Mouse (Mus musculus) naive thymus-derived CD4-positive, alpha-beta T cell, adult 2 months (primary cell): ENCODE data around the gene Ubiad1.

Source experiments
- DNase-seq: peaks from one replicate; pipeline ENCODE4 v3.0.0-alpha.2; 2011; ENCODE audit warnings: low read depth

The Ubiad1 gene

DNA sequence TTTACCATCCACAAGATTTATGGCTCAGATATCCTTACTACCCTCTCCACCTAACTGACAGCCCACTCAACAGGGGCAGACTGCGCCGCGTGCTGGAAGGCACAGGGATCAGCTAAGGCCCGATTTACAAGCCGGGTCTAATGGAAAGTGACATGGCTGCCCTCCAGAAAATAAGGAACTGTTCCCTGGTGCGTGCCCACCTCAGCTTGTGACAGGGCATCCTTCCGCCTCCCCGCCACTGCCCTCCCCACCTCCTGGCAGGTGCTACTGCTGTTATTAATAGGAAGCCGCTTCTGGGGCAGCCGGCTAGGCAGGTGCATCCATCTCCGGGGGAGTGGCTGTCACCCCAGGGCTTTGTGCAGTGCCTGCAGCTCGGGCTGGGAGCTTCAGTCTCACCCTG is 41.2 kb downstream of the Ubiad1 start:
- no peak for DNase-seq

DNA sequence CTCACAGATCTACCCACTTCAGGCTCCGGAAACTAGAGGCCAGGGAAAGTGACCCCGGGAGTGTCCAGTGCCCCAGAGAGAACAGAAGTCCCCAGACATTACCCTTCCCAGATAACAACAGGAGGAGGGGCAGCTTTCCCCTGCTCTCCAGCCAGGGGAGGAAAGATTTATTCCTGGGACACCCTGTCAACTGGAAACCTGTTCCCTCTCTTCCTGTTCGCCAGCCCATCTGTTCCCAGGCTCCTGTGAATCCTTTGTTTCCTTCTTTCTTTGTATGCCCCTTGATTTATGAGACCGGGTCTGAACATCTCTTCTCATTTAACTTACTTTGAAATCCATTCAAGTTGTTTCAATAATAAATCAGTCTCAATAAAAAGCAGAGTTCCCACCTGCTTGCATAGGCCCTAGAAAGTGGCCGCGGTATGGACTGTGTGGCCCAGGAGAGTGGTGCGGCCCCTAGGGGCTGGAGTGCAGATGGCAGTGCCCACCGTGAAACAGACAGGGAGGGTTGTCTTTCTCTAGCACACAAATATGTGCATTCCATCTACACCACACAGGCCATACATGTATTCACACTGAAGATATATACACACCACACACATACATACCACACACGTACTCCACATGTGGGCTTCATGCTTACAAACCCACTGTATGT is 45.0 kb downstream of the Ubiad1 start:
- DNase-seq = no peak

DNA sequence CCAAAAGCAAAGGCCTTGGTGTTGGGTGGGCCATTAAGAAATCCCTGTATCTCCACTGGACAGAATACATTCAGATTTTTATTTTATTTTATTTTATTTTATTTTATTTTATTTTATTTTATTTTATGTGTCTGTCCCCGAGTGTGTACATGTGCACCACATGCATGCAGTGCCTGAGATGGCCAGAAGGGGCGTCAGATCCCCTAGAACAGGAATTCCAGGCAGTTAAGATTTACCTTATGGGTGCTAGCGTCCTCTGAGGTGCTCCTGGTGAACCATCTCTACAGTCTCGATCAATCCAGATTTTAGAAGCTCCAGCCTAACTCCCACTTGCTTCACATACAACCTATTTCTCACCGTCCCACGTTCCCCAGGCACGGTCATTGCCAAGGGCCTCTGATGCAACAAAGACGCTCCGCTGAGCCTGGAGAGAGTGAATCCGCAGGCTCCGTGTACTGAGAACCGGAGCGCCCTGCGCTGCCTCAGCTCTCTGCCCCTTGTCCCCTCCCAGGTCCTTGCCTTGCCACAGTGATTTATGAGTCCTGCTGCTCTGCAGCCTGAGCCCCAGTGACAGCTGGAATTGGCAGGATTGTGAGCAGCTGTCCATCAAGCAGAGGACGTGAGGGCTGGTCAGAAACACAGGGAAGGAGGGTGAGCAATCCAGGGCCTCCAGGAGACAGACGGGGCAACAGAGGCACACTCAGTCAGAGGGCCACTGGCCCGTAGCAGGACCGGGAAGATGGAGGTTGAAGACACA is 46.9 kb downstream of the Ubiad1 start:
- no peak for DNase-seq

DNA sequence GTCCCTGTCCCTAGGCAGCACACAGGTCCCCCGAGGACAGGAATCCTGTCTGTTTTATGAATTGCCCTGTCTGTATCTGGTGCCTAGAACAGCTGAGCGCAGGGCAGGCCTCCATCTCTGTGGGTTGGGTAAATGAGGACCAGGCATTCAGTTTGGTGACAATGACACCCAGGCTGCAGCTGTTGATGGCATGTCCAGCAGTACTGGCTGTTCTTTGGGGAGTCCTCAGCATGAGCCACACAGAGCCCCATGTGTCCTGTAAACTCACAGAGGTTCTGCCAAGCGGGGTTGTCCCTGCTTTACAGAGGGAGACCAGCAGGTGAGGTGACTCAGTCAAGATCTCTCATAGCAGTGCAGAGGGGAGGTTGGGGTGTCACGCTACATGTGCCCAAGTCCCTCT is 47.5 kb downstream of the Ubiad1 start:
- DNase-seq = no peak

DNA sequence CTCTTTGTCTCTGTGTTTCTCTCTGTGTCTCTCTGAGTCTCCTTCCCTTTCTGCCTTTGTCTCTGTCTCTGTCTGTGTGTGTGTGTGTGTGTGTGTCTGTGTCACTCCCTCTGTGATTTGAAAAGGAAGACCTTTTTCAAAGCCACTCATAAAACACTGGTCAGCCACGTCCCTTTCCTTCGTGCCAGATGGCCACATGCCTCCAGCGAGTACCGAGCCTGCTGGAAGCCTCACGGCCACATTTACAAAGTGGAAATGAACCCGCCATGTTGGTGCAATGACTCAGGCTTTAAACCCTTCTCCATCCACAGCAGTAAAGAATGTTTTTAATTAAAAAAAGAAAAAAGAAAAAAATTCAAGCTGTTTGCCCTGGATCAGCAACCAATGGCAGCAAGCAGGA is 48.7 kb downstream of the Ubiad1 start:
- no peak for DNase-seq

DNA sequence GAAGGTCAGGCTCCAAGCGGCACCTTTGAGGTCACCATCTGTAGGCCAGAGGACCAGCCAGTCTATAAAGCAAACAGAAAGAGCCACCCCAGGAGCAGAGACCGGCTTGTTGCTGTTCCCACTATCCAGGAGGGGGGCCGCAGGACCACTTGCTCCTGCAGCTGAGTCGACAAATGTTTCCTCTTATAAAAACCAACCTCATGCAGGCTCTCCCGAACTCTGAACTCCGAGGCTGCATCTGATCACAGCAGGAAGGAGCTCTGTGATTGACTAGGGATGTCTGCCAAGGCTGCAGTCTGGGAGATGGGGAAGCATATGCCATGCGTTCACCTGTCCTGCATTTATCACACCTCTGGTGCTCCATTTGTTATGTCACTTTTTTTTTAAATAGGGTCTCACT is 49.4 kb downstream of the Ubiad1 start:
- no peak for DNase-seq

DNA sequence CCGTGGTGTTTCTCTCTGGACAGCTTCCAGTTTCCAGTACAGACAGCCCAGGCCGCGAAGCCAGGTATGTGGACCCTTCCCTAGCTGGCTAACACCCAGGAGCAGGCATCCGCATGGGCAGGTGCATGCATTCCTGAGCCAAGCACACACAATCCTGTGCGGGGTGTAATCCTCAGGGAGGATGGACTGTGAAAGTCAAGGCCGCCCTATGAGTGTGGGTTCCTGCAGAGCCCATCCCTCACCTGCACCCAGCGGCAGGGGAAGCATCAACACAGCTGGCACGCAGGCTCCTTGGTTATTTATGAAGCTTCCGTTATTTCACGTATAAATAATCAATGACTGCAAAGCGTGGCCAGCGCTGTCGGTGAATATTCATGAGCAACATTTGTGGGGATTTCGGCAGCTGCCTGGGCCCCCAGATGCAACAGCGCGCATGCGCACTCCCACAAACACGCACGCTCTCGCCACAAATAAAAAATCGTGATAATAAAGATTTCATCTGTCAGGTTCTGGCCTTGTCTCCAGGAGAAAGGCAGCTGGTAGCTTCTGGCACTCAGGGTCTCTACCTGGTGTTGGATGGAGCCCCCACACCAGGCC is 52.8 kb downstream of the Ubiad1 start:
- no peak for DNase-seq

DNA sequence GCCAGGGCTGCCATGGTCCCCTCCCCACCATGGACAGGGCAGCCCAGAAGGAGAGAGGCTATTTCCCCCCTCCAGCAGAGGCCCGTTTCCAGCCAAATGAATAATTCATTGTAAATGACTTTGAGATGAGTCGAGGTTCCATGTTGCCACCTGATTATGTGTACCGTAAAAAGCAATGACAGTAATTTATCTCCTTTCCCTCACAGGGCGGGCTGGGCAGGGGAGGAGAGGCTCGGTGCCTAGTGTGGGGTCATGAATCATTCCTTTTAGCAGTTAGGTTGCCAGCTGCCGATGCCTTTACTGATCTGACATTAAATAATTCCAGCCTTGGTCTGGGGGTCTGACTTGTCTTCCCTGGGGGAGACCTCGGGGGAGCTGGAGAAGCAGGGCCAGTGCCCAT is 54.9 kb downstream of the Ubiad1 start:
- no peak for DNase-seq

DNA sequence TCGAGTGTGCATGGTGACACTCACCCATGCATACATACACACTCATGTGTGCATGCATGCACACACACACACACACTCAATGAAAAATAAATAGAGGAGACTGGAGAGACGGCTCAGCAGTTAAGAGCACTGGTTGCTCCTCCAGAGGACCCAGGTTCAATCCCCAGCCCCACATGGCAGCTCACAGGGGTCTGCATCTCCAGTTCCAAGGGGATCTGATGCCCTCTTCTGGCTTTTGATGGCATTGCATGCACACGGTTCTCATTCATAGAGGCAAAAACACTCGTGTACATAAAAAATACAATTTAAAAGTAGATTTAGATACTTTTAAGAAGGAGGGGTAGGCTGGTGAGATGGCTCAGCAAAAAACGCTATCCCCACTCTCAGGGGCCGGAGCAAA is 55.5 kb downstream of the Ubiad1 start:
- DNase-seq = no peak

DNA sequence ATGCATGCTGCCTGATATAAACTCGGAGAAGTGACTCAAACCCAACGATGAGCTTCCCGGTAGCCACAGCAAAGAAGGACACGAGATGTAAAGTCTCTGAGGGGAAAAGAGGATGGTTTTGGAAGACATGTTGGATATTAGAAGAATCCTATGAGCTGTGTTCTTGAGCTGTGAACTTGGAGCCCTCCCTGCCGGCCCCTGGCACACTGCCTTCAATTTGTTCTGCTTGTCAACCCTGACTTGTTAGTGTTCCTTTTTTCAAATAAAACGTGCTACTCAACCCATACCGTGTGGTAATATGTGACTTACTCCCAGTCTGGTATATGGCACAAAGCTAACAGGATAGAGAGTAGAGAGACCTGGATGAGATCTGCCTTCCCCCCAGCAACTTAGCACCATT is 59.3 kb downstream of the Ubiad1 start:
- no peak for DNase-seq
